Mouse (Mus musculus) embryo, embryonic 11.5 days (tissue): Measurements from ENCODE around the gene Gm8068.
"Not testable (repeated sequence)": the region's sequence is repeated elsewhere in the genome, so short reads cannot be mapped to it uniquely, and the experiment has no call there.

Experiments used
- DNase-seq: peaks from one replicate; pipeline ENCODE4 v3.0.0-alpha.2; 2012; ENCODE audit warnings: low read depth, low spot score

The Gm8068 gene

GRCm38 (mm10) chr14:41701785-41702184 is at the start of gene Gm8068:
TSS of gene Gm8068 (minus strand) at chr14:41701885.
- DNase-seq: not testable (repeated sequence)

GRCm38 (mm10) chr14:41750514-41750913 is 48.8 kb upstream of the Gm8068 start, which contains the start of gene Gm7929:
TSS of gene Gm7929 (minus strand) at chr14:41750614.
- not testable (repeated sequence) for DNase-seq

GRCm38 (mm10) chr14:41723437-41723836 is 21.8 kb upstream of the Gm8068 start:
- not testable (repeated sequence) for DNase-seq

- not testable (repeated sequence) for DNase-seq
These were observed 15.5 kb upstream of the Gm8068 start for GRCm38 (mm10) chr14:41717180-41717579.

GRCm38 (mm10) chr14:41648176-41648575 is 53.5 kb downstream of the Gm8068 start:
- DNase-seq: not testable (repeated sequence)
